Mouse (Mus musculus) liver, embryonic 14.5 days (tissue): ENCODE results near the gene Ecsit.

Experiments
- CTCF ChIP-seq: IDR thresholded peaks from 2 replicates; pipeline ENCODE4 v1.5.1; 2016; ENCODE audit warnings: antibody characterized with exemption, low read depth, control low read depth
- EP300 ChIP-seq: IDR thresholded peaks from 2 replicates; pipeline ENCODE4 v1.6.1; 2016; ENCODE audit warnings: antibody characterized with exemption, low read depth

DNA sequence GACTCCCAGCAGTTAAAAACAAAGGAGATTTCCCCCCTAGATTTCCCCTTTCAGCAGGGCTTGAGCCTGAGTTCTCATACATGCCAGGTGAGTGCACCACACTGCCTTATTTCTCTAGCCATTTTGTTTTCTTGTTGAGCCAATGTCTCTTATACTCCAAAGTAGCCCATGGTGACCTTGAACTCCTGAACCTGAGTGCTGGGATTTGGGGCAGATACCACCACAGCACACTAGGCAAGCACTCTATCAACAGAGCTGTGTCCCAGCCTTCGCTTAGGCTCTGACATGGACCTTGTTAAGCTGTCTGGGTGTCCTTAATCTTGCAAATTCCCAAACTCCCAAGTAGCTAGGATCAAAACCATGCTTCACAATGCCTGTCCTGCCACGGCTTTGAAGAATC lies 43.4 kb downstream of the Ecsit start:
- no peak for TF ChIP-seq CTCF
- no peak for TF ChIP-seq EP300
